Mouse (Mus musculus) megakaryocyte-erythroid progenitor cell, adult 5 weeks (primary cell): ENCODE data around the gene Serpina3g. TPM values are rescaled to one million over a fixed set of nuclear protein-coding genes. Genes with fewer than 3 reads are reported as not detected.

Experiments used
- polyA plus RNA-seq: library from polyadenylated mRNA; stranded (reverse); fragments of >175 nt; gene quantifications from 2 replicates; pipeline ENCODE4 v1.2.3, GENCODE M21; 2012

Serpina3g gene
- 27.5 and 37.0 TPM in 2 replicates for polyA plus RNA-seq

GRCm38 (mm10) chr12:104235915-104236314 lies at the start of gene Serpina3g:
Serpina3g (plus strand) TSS chr12:104236245.

DNA sequence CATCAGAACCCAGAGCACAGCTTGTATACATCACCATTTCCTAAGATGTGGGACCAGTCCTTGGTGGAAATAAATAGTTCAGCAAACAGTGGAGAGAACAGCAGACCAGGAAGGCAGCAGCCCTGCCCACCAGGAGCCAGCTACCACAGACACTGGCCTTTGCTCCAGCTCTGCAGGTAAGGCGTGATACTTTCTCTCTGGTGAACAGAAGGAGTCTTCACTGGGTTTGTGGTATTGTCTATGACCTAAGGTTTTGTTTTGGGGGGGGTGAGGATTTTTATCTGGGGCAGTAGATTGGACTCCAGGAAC lies 21.6 kb upstream of the Serpina3g start, which contains the start of gene Serpina3f:
Serpina3f (plus strand) TSS at position 100 of the 309 bp plus-strand sequence.

GRCm38 (mm10) chr12:104262863-104263262 lies 26.8 kb downstream of the Serpina3g start, which contains the start of gene Serpina3i:
Serpina3i (plus strand) TSS chr12:104263122.

Other genes starting within 250 kb of the Serpina3g start
- gene Serpina11, start 246.3 kb upstream of the Serpina3g start, polyA plus RNA-seq: not detected in 2 replicates
- gene Serpina9, start 222.5 kb upstream of the Serpina3g start, polyA plus RNA-seq: not detected in 2 replicates
- 0.04 TPM in 1 of 2 replicates, not detected in the other for gene Serpina12, start 191.8 kb upstream of the Serpina3g start, polyA plus RNA-seq
- gene Serpina5, start 135.1 kb upstream of the Serpina3g start, polyA plus RNA-seq: not detected in 2 replicates
- gene Serpina3a, start 123.5 kb upstream of the Serpina3g start, polyA plus RNA-seq: not detected in 2 replicates
- gene Serpina3b, start 108.2 kb upstream of the Serpina3g start, polyA plus RNA-seq: 0.04 TPM in 1 of 2 replicates, not detected in the other
- gene Serpina3c, start 82.4 kb upstream of the Serpina3g start, polyA plus RNA-seq: 0.05 TPM in 1 of 2 replicates, not detected in the other
- 1.1 and 2.5 TPM in 2 replicates for gene Serpina3f, start 21.7 kb upstream of the Serpina3g start, polyA plus RNA-seq
- not detected in 2 replicates for gene Serpina3i, start 26.9 kb downstream of the Serpina3g start, polyA plus RNA-seq
- not detected in 2 replicates for gene Serpina3j, start 78.3 kb downstream of the Serpina3g start, polyA plus RNA-seq
- gene Serpina3k, start 102.2 kb downstream of the Serpina3g start, polyA plus RNA-seq: not detected in 2 replicates
- gene Serpina3m, start 102.2 kb downstream of the Serpina3g start, polyA plus RNA-seq: not detected in 2 replicates
- gene Serpina3n, start 170.5 kb downstream of the Serpina3g start, polyA plus RNA-seq: not detected in 2 replicates
- 0.10 and 0.16 TPM in 2 replicates for gene Gsc, start 237.1 kb downstream of the Serpina3g start, polyA plus RNA-seq